Mouse (Mus musculus): ENCODE results near the gene Nmnat2.

- TF ChIP-seq GATA1 (IDR thresholded peaks at IDR 0.05; ENCODE audit: borderline replicate concordance, low read length) (no peak), FLI1 (IDR thresholded peaks at IDR 0.05; ENCODE audit: low read length) (no peak)
Measured at GRCm38 (mm10) chr1:153031954-153032353, 77.2 kb downstream of the Nmnat2 start.

Measured in megakaryocyte, embryonic 14.5 days (primary cell).